Mouse (Mus musculus) embryonic facial prominence, embryonic 11.5 days (tissue): ENCODE data around the gene Olfr31. TPM values are rescaled to one million over a fixed set of nuclear protein-coding genes. Genes with fewer than 3 reads are reported as not detected.

Experiments
- polyA plus RNA-seq: library from polyadenylated mRNA; unstranded; fragments of >200 nt; fragmentation: Nextera tagmentation; extraction: Ambion mirVana; gene quantifications from 2 replicates; pipeline ENCODE4 v1.2.1, GENCODE M21; 2014

Gene Olfr31
- polyA plus RNA-seq, 1 experiment from 2014 or later = not detected

Other genes with a start within 250 kb of the Olfr31 start
- gene Psmd6, start 201.8 kb upstream of the Olfr31 start, polyA plus RNA-seq = 323 and 324 TPM in 2 replicates
- not detected in 2 replicates for gene Olfr720, start 136.0 kb upstream of the Olfr31 start, polyA plus RNA-seq
- gene Il3ra, start 23.4 kb downstream of the Olfr31 start, polyA plus RNA-seq = 1.4 and 3.8 TPM in 2 replicates
- gene Olfr721-ps1, start 78.5 kb downstream of the Olfr31 start, polyA plus RNA-seq = not detected in 2 replicates